In the genomic region with DNA sequence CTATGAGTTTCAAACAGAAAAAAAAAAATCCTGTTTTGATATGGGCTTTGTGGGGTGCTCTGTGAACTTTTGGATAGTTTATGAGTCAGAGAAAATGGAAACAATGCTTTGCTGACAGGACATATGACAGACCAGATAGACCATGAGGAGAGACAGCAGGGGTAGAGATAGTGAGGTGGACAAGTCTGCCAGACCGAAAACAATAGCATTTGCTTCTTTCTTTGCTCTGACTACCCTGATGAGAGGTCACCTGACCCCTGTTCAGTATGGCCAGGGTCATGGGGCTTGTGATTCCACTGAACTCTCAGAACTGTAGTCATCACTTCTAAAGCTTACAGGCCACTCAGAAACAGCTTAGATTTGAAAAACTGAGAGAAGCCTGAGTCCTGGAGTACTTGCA, we compare ENCODE assay signal across 20 mouse cellular contexts.
DNase-seq lines count a peak whose midpoint lies in the region; ATAC-seq and TF ChIP-seq lines count a peak whose summit lies in the region.
"Had no signal": no experiment of that assay in that cellular context is flagged by ENCODE, and none has a peak within 500 bp of the region (broad histone marks: within the 10 kb centered on the region; RNA-seq: fewer than 3 reads in every experiment).

No protein-coding gene starts in this region.

- WGBS in heart, embryonic 14.5 days = 17% methylated on average over 1 of the region's 1 CpGs
- WGBS in lung, postnatal 0 days = 71% methylated on average over 1 of the region's 1 CpGs
- 85% methylated on average over 1 of the region's 1 CpGs for WGBS in forebrain, embryonic 10.5 days

- no peak overlapping the region for H3K4me2 ChIP-seq in heart, embryonic 14.5 days (ENCODE audit: low read length)
- no peak overlapping the region for H3K4me2 ChIP-seq in lung, postnatal 0 days (replicated peaks; ENCODE audit: low read depth, low read length)
- H3K4me2 ChIP-seq: embryonic facial prominence, embryonic 12.5 days; forebrain, embryonic 12.5 days; hindbrain, embryonic 15.5 days had no signal

- TF ChIP-seq EP300 in lung, postnatal 0 days (IDR thresholded peaks at IDR 0.05) = no peak

- no peak for ATAC-seq in heart, embryonic 14.5 days (ENCODE audit: insufficient number of reproducible peaks, insufficient read depth, low FRiP score, low read depth)
- no peak for ATAC-seq in lung, postnatal 0 days
- ATAC-seq: CD4-positive, CD25-positive, alpha-beta regulatory T cell, adult 4 months; forebrain, embryonic 16.5 days; intestine, embryonic 16.5 days had no signal

- peak overlapping the region; percentile 35 for H3K27ac ChIP-seq in gastrocnemius, adult 2 months
- peak overlapping the region; percentile 44 to 58 for H3K27ac ChIP-seq in heart, embryonic 14.5 days (replicated peaks in 1 of 2; ENCODE audit: control insufficient read depth in 1 of 2, insufficient read depth in 1 of 2, low read depth in 2 of 2, low read length in 2 of 2)
- H3K27ac ChIP-seq in lung, postnatal 0 days (ENCODE audit: low read length) = 0 out of 2 replicates have a peak overlapping the region, but pooled peaks have one; percentile 32
- no peak overlapping the region for H3K27ac ChIP-seq in forebrain, embryonic 10.5 days
- H3K27ac ChIP-seq: embryonic facial prominence, embryonic 12.5 days; forebrain, embryonic 12.5 days; hindbrain, embryonic 15.5 days had no signal

- intact Hi-C loops in gastrocnemius, adult 2 months (cut with DNase I) = no loop called here
- intact Hi-C loops in heart, postnatal 14 days (cut with DNase I) = no loop called here

- no peak overlapping the region for H3K4me3 ChIP-seq in gastrocnemius, adult 2 months
- no peak overlapping the region for H3K4me3 ChIP-seq in heart, embryonic 14.5 days (ENCODE audit: control insufficient read depth in 1 of 2, insufficient read depth in 1 of 2, low read depth in 1 of 2, low read length in 2 of 2)
- H3K4me3 ChIP-seq in lung, postnatal 0 days (ENCODE audit: low read depth, low read length) = no peak overlapping the region
- H3K4me3 ChIP-seq in forebrain, embryonic 10.5 days = no peak overlapping the region
- H3K4me3 ChIP-seq: embryonic facial prominence, embryonic 12.5 days; forebrain, embryonic 12.5 days; hindbrain, embryonic 15.5 days had no signal

- no peak for DNase-seq in gastrocnemius, adult 2 months
- no peak for DNase-seq in gastrocnemius, adult 8-10 months (ENCODE audit: low spot score in 2 of 2)
- DNase-seq in heart, postnatal 14 days = no peak
- DNase-seq in lung, postnatal 0 days (ENCODE audit: low spot score) = no peak
- no peak for DNase-seq in lung, postnatal 14 days
- no peak for DNase-seq in forebrain, embryonic 10.5 days (ENCODE audit: extremely low spot score, low spot score)
- DNase-seq: adrenal gland, postnatal 10 days; B cell, adult 2 months; cerebellum, adult 11-12 months; cerebellum, adult 9-10 months; cerebellum, postnatal 25 days; gastrocnemius, postnatal 36 days; kidney, adult 2 months had no signal

- H3K9ac ChIP-seq in heart, embryonic 14.5 days (ENCODE audit: low read length) = no peak overlapping the region
- H3K9ac ChIP-seq in lung, postnatal 0 days (replicated peaks; ENCODE audit: low read depth) = no peak overlapping the region
- H3K9ac ChIP-seq: embryonic facial prominence, embryonic 12.5 days; forebrain, embryonic 12.5 days; hindbrain, embryonic 15.5 days had no signal

- H3K9me3 ChIP-seq in heart, embryonic 14.5 days (ENCODE audit: control insufficient read depth, low read length) = no peaks in the 10 kb centered on the region
- no peaks in the 10 kb centered on the region for H3K9me3 ChIP-seq in lung, postnatal 0 days (ENCODE audit: low read length)
- H3K9me3 ChIP-seq in forebrain, embryonic 10.5 days = no peaks in the 10 kb centered on the region
- H3K9me3 ChIP-seq: embryonic facial prominence, embryonic 12.5 days; forebrain, embryonic 12.5 days; hindbrain, embryonic 15.5 days had no signal

- peaks cover 20 to 26% of the 10 kb centered on the region in 2 experiments for H3K4me1 ChIP-seq in heart, embryonic 14.5 days (ENCODE audit: control insufficient read depth in 2 of 2, insufficient read depth in 2 of 2, low read length in 2 of 2)
- H3K4me1 ChIP-seq in lung, postnatal 0 days (ENCODE audit: insufficient read depth, low read depth, low read length) = peaks cover 4% of the 10 kb centered on the region; the same call in 1 of the 2 replicates
- H3K4me1 ChIP-seq in forebrain, embryonic 10.5 days = peaks cover 23% of the 10 kb centered on the region
- H3K4me1 ChIP-seq: forebrain, embryonic 12.5 days; hindbrain, embryonic 15.5 days had no signal

- H3K27me3 ChIP-seq in heart, embryonic 14.5 days (ENCODE audit: control insufficient read depth, insufficient read depth, low read length) = no peaks in the 10 kb centered on the region
- no peaks in the 10 kb centered on the region for H3K27me3 ChIP-seq in lung, postnatal 0 days (replicated peaks; ENCODE audit: insufficient read depth, low read length)
- no peaks in the 10 kb centered on the region for H3K27me3 ChIP-seq in forebrain, embryonic 10.5 days (ENCODE audit: poor library complexity, severe bottlenecking)
- H3K27me3 ChIP-seq: embryonic facial prominence, embryonic 12.5 days; forebrain, embryonic 12.5 days; hindbrain, embryonic 15.5 days had no signal

- peaks cover 34% of the 10 kb centered on the region for H3K36me3 ChIP-seq in heart, embryonic 14.5 days (ENCODE audit: control insufficient read depth, insufficient read depth, low read length)
- H3K36me3 ChIP-seq in lung, postnatal 0 days (ENCODE audit: insufficient read depth, low read length) = no peaks in the 10 kb centered on the region
- no peaks in the 10 kb centered on the region for H3K36me3 ChIP-seq in forebrain, embryonic 10.5 days (replicated peaks)
- H3K36me3 ChIP-seq: embryonic facial prominence, embryonic 12.5 days; forebrain, embryonic 12.5 days had no signal

- no peak for TF ChIP-seq CTCF in gastrocnemius, adult 2 months (IDR thresholded peaks at IDR 0.05)
- TF ChIP-seq CTCF in lung, postnatal 0 days (IDR thresholded peaks at IDR 0.05) = no peak
